Mouse (Mus musculus) ovary, postnatal 10 days (tissue): ENCODE measurements around the gene Rhox2b.
"Not testable (repeated sequence)": the region's sequence is repeated elsewhere in the genome, so short reads cannot be mapped to it uniquely, and the experiment has no call there.

ENCODE experiments used
- DNase-seq: peaks from one replicate; pipeline ENCODE4 v3.0.0; 2022; ENCODE audit warnings: low spot score

Gene Rhox2b

GRCm38 (mm10) chrX:37411767-37412166 lies at the start of gene Rhox2b:
Rhox2b (plus strand) TSS chrX:37412067.
- not testable (repeated sequence) for DNase-seq

GRCm38 (mm10) chrX:37379728-37380127 lies 32.1 kb upstream of the Rhox2b start, which contains the start of gene Rhox3a2:
Rhox3a2 (plus strand) TSS chrX:37380028.
- not testable (repeated sequence) for DNase-seq

GRCm38 (mm10) chrX:37390548-37390947 lies 21.3 kb upstream of the Rhox2b start, which contains the start of gene Rhox4a2:
Rhox4a2 (plus strand) TSS chrX:37390848.
- DNase-seq = not testable (repeated sequence)

DNA sequence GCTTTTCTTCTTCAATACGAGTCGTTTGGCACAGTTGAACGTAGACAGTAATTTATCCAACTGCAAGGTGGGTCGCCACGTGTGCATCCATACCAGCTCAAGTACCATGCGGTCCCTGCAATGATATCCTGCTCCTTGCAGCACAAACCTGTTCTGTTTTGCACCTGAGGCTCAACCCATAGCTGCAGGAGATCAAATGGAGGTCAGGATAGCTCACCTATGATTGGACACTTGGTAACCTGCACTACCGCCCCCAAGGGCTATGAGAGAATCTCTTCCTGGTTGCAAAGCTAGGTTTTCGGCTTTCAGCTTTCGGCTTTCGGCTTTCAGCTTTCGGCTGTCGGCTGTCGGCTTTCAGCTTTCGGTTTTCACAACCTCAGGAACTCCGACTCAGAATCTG lies 20.3 kb downstream of the Rhox2b start, which contains the start of gene Rhox4b:
Gene Rhox4b (plus strand): TSS at position 301 of the 400 bp plus-strand sequence.
- DNase-seq = not testable (repeated sequence)

DNA sequence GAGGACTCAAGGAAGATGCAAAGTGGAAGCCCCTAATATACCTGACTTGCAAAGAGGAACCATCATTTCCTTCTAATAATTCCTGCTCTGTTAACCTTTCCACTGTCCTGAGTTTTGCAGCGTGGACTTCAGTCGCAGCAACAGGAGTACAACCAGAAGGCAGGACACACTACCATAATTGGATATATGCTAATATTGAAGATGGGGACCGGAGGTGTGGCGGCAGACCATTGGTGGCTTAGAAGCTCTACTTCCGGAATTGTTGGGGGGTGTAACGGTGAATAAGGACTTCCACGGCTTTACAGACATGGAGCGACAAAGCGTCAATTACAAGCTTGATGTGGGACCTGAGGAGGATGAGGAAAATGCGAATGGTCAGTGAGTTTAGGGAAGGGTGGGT lies 41.5 kb downstream of the Rhox2b start, which contains the start of gene Rhox2c:
Gene Rhox2c (plus strand): TSS at position 301 of the 400 bp plus-strand sequence.
- not testable (repeated sequence) for DNase-seq

GRCm38 (mm10) chrX:37458285-37458684 lies 46.4 kb downstream of the Rhox2b start, which contains the start of gene Rhox3c:
Rhox3c (plus strand) TSS chrX:37458585.
- DNase-seq = not testable (repeated sequence)
